Mouse (Mus musculus) ES-Bruce4 (cell line): ENCODE measurements around the gene 1700113H08Rik. TPM values are rescaled to one million over a fixed set of nuclear protein-coding genes. Genes with fewer than 3 reads are reported as not detected.
A peak's percentile ranks its signal among the peaks of the same experiment; 100 is the strongest.

Experiments
- H3K27ac ChIP-seq: 2 replicates; pipeline ENCODE4 v1.5.1; 2012; ENCODE audit warnings: low read length, inconsistent platforms; ENCODE audit not compliant: insufficient read depth
- H3K27me3 ChIP-seq: 2 replicates; pipeline ENCODE4 v1.6.1; 2012; ENCODE audit warnings: mild to moderate bottlenecking, low read length, inconsistent platforms; ENCODE audit not compliant: control insufficient read depth, poor library complexity, insufficient read depth, severe bottlenecking
- H3K36me3 ChIP-seq: 2 replicates; pipeline ENCODE4 v1.6.1; 2012; ENCODE audit warnings: inconsistent platforms, mild to moderate bottlenecking, low read length, moderate library complexity; ENCODE audit not compliant: control insufficient read depth, poor library complexity, insufficient read depth, severe bottlenecking
- H3K4me1 ChIP-seq: one replicate; pipeline ENCODE4 v1.8.1; 2011; ENCODE audit warnings: low read length; ENCODE audit not compliant: control insufficient read depth, insufficient read depth
- H3K4me3 ChIP-seq: 2 replicates; pipeline ENCODE4 v1.5.1; 2011; ENCODE audit warnings: low read depth, mild to moderate bottlenecking, low read length
- H3K9ac ChIP-seq: 2 replicates; pipeline ENCODE4 v1.6.1; 2012; ENCODE audit warnings: low read depth, mild to moderate bottlenecking, inconsistent platforms; ENCODE audit not compliant: poor library complexity, severe bottlenecking
- H3K9me3 ChIP-seq: replicated peaks from 2 replicates; pipeline ENCODE4 v1.6.1; 2012; ENCODE audit warnings: mild to moderate bottlenecking, low read length, inconsistent platforms; ENCODE audit not compliant: control insufficient read depth, poor library complexity, insufficient read depth, severe bottlenecking
- CTCF ChIP-seq: IDR thresholded peaks from one replicate; pipeline ENCODE4 v1.8.1; 2011; ENCODE audit warnings: low read depth, low read length
- EP300 ChIP-seq: IDR thresholded peaks from 2 replicates; pipeline ENCODE4 v1.6.1; 2011; ENCODE audit warnings: low read depth, low read length; ENCODE audit not compliant: insufficient read depth
- POLR2A ChIP-seq: IDR thresholded peaks from one replicate; pipeline ENCODE4 v1.8.1; 2011; ENCODE audit warnings: low read length; ENCODE audit not compliant: insufficient read depth
- polyA plus RNA-seq: library from polyadenylated mRNA; stranded (reverse); fragments of >200 nt; gene quantifications from 2 replicates; pipeline ENCODE4 v1.2.4, GENCODE M21; 2011; ENCODE audit warnings: low read depth; ENCODE audit not compliant: missing spikeins, insufficient read depth, insufficient read length

Gene 1700113H08Rik
- not detected in 2 replicates for polyA plus RNA-seq

- Histone ChIP-seq H3K9me3 (no peaks in the 10 kb centered on the region), H3K36me3 (no peaks in the 10 kb centered on the region), H3K4me3 (peak within 1 kb of the TSS; percentile 60), H3K27ac (no peak within 1 kb of the TSS), H3K9ac (no peak within 1 kb of the TSS), H3K27me3 (no peaks in the 10 kb centered on the region; the same call in 1 of the 2 replicates), H3K4me1 (no peaks in the 10 kb centered on the region)
- no peak for TF ChIP-seq POLR2A
- TF ChIP-seq CTCF = no peak
- no peak for TF ChIP-seq EP300
These were observed at the start of gene 1700113H08Rik for GRCm38 (mm10) chr10:87057500-87058250. Gene 1700113H08Rik (plus strand): TSS chr10:87058045.

- no peak for TF ChIP-seq CTCF
- Histone ChIP-seq H3K4me1 (no peaks in the 10 kb centered on the region), H3K27me3 (no peaks in the 10 kb centered on the region; the same call in 1 of the 2 replicates), H3K27ac (no peak overlapping the region), H3K36me3 (no peaks in the 10 kb centered on the region), H3K9me3 (no peaks in the 10 kb centered on the region), H3K4me3 (no peak overlapping the region), H3K9ac (no peak overlapping the region)
These were observed 49.7 kb upstream of the 1700113H08Rik start for GRCm38 (mm10) chr10:87008215-87008499.

- no peaks in the 10 kb centered on the region for H3K4me1 ChIP-seq
- TF ChIP-seq EP300 (no peak), CTCF (no peak), POLR2A (no peak)
- H3K36me3 ChIP-seq = no peaks in the 10 kb centered on the region
- H3K9me3 ChIP-seq = no peaks in the 10 kb centered on the region
- H3K4me3 ChIP-seq = no peak overlapping the region
- H3K9ac ChIP-seq = no peak overlapping the region
- H3K27me3 ChIP-seq = no peaks in the 10 kb centered on the region; the same call in 1 of the 2 replicates
- H3K27ac ChIP-seq = no peak overlapping the region
These were observed 45.8 kb upstream of the 1700113H08Rik start for GRCm38 (mm10) chr10:87012087-87012486.

- Histone ChIP-seq H3K27ac (no peak overlapping the region), H3K4me3 (no peak overlapping the region), H3K9me3 (no peaks in the 10 kb centered on the region), H3K27me3 (no peaks in the 10 kb centered on the region; the same call in 1 of the 2 replicates), H3K9ac (no peak overlapping the region), H3K36me3 (no peaks in the 10 kb centered on the region), H3K4me1 (no peaks in the 10 kb centered on the region)
- TF ChIP-seq POLR2A (no peak), CTCF (no peak), EP300 (no peak)
These were observed 43.4 kb upstream of the 1700113H08Rik start for GRCm38 (mm10) chr10:87014391-87014965.

- Histone ChIP-seq H3K36me3 (no peaks in the 10 kb centered on the region), H3K27me3 (no peaks in the 10 kb centered on the region; the same call in 1 of the 2 replicates), H3K9ac (no peak overlapping the region), H3K27ac (no peak overlapping the region), H3K4me1 (no peaks in the 10 kb centered on the region), H3K9me3 (no peaks in the 10 kb centered on the region), H3K4me3 (no peak overlapping the region)
- no peak for TF ChIP-seq CTCF
- no peak for TF ChIP-seq EP300
- TF ChIP-seq POLR2A = no peak
These were observed 42.4 kb upstream of the 1700113H08Rik start for GRCm38 (mm10) chr10:87015403-87015802.

GRCm38 (mm10) chr10:87016151-87016692 lies 41.6 kb upstream of the 1700113H08Rik start:
- H3K27ac ChIP-seq = no peak overlapping the region
- no peaks in the 10 kb centered on the region for H3K4me1 ChIP-seq

More at GRCm38 (mm10) chr10:87016151-87016692, 41.6 kb upstream of the 1700113H08Rik start:
- Histone ChIP-seq H3K4me3 (no peak overlapping the region), H3K36me3 (no peaks in the 10 kb centered on the region), H3K9ac (no peak overlapping the region), H3K27me3 (no peaks in the 10 kb centered on the region; the same call in 1 of the 2 replicates), H3K9me3 (no peaks in the 10 kb centered on the region)
- TF ChIP-seq CTCF (no peak), POLR2A (no peak), EP300 (no peak)
